Mouse (Mus musculus): Measurements from ENCODE around the gene Slc6a9. TPM values are rescaled to one million over a fixed set of nuclear protein-coding genes. Genes with fewer than 3 reads are reported as not detected.
A peak's percentile ranks its signal among the peaks of the same experiment; 100 is the strongest.

Slc6a9 gene
- total and polyA plus RNA-seq, 3 experiments = 1.3 to 34.8 (median 4.4) TPM

- Histone ChIP-seq H3K27me3 (ENCODE audit: insufficient read depth, low read length) (peaks cover 37% of the 10 kb centered on the region), H3K36me3 (replicated peaks) (no peaks in the 10 kb centered on the region), H3K4me1 (ENCODE audit: insufficient read depth, low read depth, low read length) (peaks cover 14% of the 10 kb centered on the region), H3K9me3 (replicated peaks) (peaks cover 16% of the 10 kb centered on the region), H3K4me3 (ENCODE audit: low read depth, low read length) (no peak overlapping the region)
- ATAC-seq (ENCODE audit: extremely low read depth, insufficient number of reproducible peaks, low FRiP score, poor library complexity, severe bottlenecking) (no peak), DNase-seq (ENCODE audit: low spot score) (no peak)
- TF ChIP-seq CTCF (IDR thresholded peaks at IDR 0.05; ENCODE audit: low read depth, low read length) = no peak
- no peak for TF ChIP-seq GATA2 (IDR thresholded peaks at IDR 0.05; ENCODE audit: borderline replicate concordance, low read depth, low read length)
- no peak for TF ChIP-seq POLR2AphosphoS5 (IDR thresholded peaks at IDR 0.05; ENCODE audit: insufficient replicate concordance, low read depth, low read length)
- TF ChIP-seq TAL1 (conservative IDR thresholded peaks at IDR 0.05; ENCODE audit: low read depth, low read length) = no peak
- TF ChIP-seq GATA1 (IDR thresholded peaks at IDR 0.05; ENCODE audit: borderline replicate concordance, low read length) = no peak
Measured at GRCm38 (mm10) chr4:117813591-117814192, 20.6 kb upstream of the Slc6a9 start.

GRCm38 (mm10) chr4:117814333-117814732 is 20.0 kb upstream of the Slc6a9 start:
- peaks cover 43% of the 10 kb centered on the region for H3K27me3 ChIP-seq (ENCODE audit: insufficient read depth, low read length)
- TF ChIP-seq GATA1 (IDR thresholded peaks at IDR 0.05; ENCODE audit: borderline replicate concordance, low read length) (no peak), CTCF (IDR thresholded peaks at IDR 0.05; ENCODE audit: low read depth, low read length) (no peak), POLR2AphosphoS5 (IDR thresholded peaks at IDR 0.05; ENCODE audit: insufficient replicate concordance, low read depth, low read length) (no peak), GATA2 (IDR thresholded peaks at IDR 0.05; ENCODE audit: borderline replicate concordance, low read depth, low read length) (no peak), TAL1 (conservative IDR thresholded peaks at IDR 0.05; ENCODE audit: low read depth, low read length) (no peak)
- ATAC-seq (ENCODE audit: extremely low read depth, insufficient number of reproducible peaks, low FRiP score, poor library complexity, severe bottlenecking) (no peak), DNase-seq (ENCODE audit: low spot score) (no peak)
- no peak overlapping the region for H3K4me3 ChIP-seq (ENCODE audit: low read depth, low read length)
- peaks cover 14% of the 10 kb centered on the region for H3K4me1 ChIP-seq (ENCODE audit: insufficient read depth, low read depth, low read length)
- peaks cover 16% of the 10 kb centered on the region for H3K9me3 ChIP-seq (replicated peaks)
- no peaks in the 10 kb centered on the region for H3K36me3 ChIP-seq (replicated peaks)

DNA sequence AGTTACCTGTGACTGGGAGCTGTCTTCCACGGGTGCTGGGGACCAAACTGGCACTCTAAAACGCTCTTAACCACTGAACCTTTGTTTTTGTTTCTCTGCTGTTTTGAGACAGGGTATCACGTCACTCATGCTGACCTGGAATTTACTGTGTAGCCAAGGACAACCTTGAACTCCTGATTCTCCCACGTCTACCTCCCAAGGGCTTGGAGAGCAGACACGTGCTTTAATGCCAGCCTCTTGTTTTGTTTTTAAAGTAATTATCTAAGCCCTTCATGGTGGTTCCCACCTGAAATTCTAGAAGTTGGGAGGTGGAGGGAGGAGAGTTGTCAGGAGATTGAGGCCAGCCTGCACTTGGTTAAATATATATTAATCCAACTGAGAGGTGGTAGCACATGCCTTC is 17.5 kb upstream of the Slc6a9 start:
- no peak for TF ChIP-seq TAL1 (conservative IDR thresholded peaks at IDR 0.05; ENCODE audit: low read depth, low read length)
- TF ChIP-seq GATA1 (IDR thresholded peaks at IDR 0.05; ENCODE audit: borderline replicate concordance, low read length) = no peak
- no peak for TF ChIP-seq CTCF (IDR thresholded peaks at IDR 0.05; ENCODE audit: low read depth, low read length)
- TF ChIP-seq GATA2 (IDR thresholded peaks at IDR 0.05; ENCODE audit: borderline replicate concordance, low read depth, low read length) = no peak
- no peak for TF ChIP-seq POLR2AphosphoS5 (IDR thresholded peaks at IDR 0.05; ENCODE audit: insufficient replicate concordance, low read depth, low read length)
- DNase-seq (ENCODE audit: low spot score) (no peak), ATAC-seq (ENCODE audit: extremely low read depth, insufficient number of reproducible peaks, low FRiP score, poor library complexity, severe bottlenecking) (no peak)
- Histone ChIP-seq H3K4me1 (ENCODE audit: insufficient read depth, low read depth, low read length) (peaks cover 10% of the 10 kb centered on the region), H3K36me3 (replicated peaks) (no peaks in the 10 kb centered on the region), H3K27me3 (ENCODE audit: insufficient read depth, low read length) (peaks cover 46% of the 10 kb centered on the region), H3K9me3 (replicated peaks) (peaks cover 20% of the 10 kb centered on the region), H3K4me3 (ENCODE audit: low read depth, low read length) (no peak overlapping the region)

GRCm38 (mm10) chr4:117818032-117818431 is 16.3 kb upstream of the Slc6a9 start:
- H3K4me3 ChIP-seq (ENCODE audit: low read depth, low read length) = no peak overlapping the region
- peaks cover 20% of the 10 kb centered on the region for H3K9me3 ChIP-seq (replicated peaks)
- peaks cover 8% of the 10 kb centered on the region; the same call in 1 of the 2 replicates for H3K4me1 ChIP-seq (ENCODE audit: insufficient read depth, low read depth, low read length)
- DNase-seq (ENCODE audit: low spot score) (no peak), ATAC-seq (ENCODE audit: extremely low read depth, insufficient number of reproducible peaks, low FRiP score, poor library complexity, severe bottlenecking) (no peak)
- TF ChIP-seq GATA2 (IDR thresholded peaks at IDR 0.05; ENCODE audit: borderline replicate concordance, low read depth, low read length) (no peak), POLR2AphosphoS5 (IDR thresholded peaks at IDR 0.05; ENCODE audit: insufficient replicate concordance, low read depth, low read length) (no peak), CTCF (IDR thresholded peaks at IDR 0.05; ENCODE audit: low read depth, low read length) (no peak), TAL1 (conservative IDR thresholded peaks at IDR 0.05; ENCODE audit: low read depth, low read length) (no peak), GATA1 (IDR thresholded peaks at IDR 0.05; ENCODE audit: borderline replicate concordance, low read length) (no peak)
- peaks cover 49% of the 10 kb centered on the region for H3K27me3 ChIP-seq (ENCODE audit: insufficient read depth, low read length)
- no peaks in the 10 kb centered on the region for H3K36me3 ChIP-seq (replicated peaks)

DNA sequence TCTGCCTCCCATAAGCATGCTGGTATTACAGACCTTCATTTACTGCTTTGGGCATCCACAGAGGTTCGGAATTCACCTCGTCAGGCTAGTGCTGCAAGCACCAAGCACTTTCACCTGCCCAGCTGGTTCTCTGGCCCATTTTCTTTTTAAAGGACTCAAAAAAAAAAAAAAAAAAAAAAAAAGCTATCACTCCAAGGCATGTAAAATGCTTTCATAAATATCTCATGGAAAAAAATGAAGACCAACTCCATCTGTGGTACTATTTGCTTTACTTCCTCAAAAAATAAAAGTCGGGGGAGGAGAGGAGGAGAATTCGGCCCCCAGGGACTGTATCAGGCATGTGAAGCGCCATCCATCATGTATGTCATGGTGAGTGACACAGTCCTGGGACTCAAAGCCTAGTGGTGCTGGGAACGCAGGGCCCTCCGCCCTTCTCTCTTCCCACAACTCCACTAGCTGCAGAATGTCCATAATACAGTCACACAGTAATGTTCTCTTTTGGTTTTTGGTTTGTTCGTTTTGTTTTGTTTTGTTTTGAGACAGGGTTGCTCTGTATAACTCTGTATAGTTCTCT is 5.6 kb upstream of the Slc6a9 start:
- ATAC-seq (ENCODE audit: extremely low read depth, insufficient number of reproducible peaks, low FRiP score, poor library complexity, severe bottlenecking) = no peak
- H3K9me3 ChIP-seq (replicated peaks) = no peaks in the 10 kb centered on the region
- peaks cover 52% of the 10 kb centered on the region for H3K27me3 ChIP-seq (ENCODE audit: insufficient read depth, low read length)
- DNase-seq (ENCODE audit: low spot score) = no peak
- no peak overlapping the region for H3K4me3 ChIP-seq (ENCODE audit: low read depth, low read length)
- peaks cover 50% of the 10 kb centered on the region for H3K4me1 ChIP-seq (ENCODE audit: insufficient read depth, low read depth, low read length)
- no peaks in the 10 kb centered on the region for H3K36me3 ChIP-seq (replicated peaks)
- no peak for TF ChIP-seq POLR2AphosphoS5 (IDR thresholded peaks at IDR 0.05; ENCODE audit: insufficient replicate concordance, low read depth, low read length)
- TF ChIP-seq TAL1 (conservative IDR thresholded peaks at IDR 0.05; ENCODE audit: low read depth, low read length) = no peak
- no peak for TF ChIP-seq GATA2 (IDR thresholded peaks at IDR 0.05; ENCODE audit: borderline replicate concordance, low read depth, low read length)
- TF ChIP-seq CTCF (IDR thresholded peaks at IDR 0.05; ENCODE audit: low read depth, low read length) = no peak
- TF ChIP-seq GATA1 (IDR thresholded peaks at IDR 0.05; ENCODE audit: borderline replicate concordance, low read length) = no peak

GRCm38 (mm10) chr4:117829260-117830123 is 4.8 kb upstream of the Slc6a9 start:
- Histone ChIP-seq H3K27me3 (ENCODE audit: insufficient read depth, low read length) (peaks cover 48% of the 10 kb centered on the region), H3K4me1 (ENCODE audit: insufficient read depth, low read depth, low read length) (peaks cover 58% of the 10 kb centered on the region), H3K36me3 (replicated peaks) (no peaks in the 10 kb centered on the region), H3K4me3 (ENCODE audit: low read depth, low read length) (peak overlapping the region; percentile 65; the same call in 1 of the 2 replicates), H3K9me3 (replicated peaks) (no peaks in the 10 kb centered on the region)
- ATAC-seq (ENCODE audit: extremely low read depth, insufficient number of reproducible peaks, low FRiP score, poor library complexity, severe bottlenecking) (no peak), DNase-seq (ENCODE audit: low spot score) (no peak)
- TF ChIP-seq POLR2AphosphoS5 (IDR thresholded peaks at IDR 0.05; ENCODE audit: insufficient replicate concordance, low read depth, low read length) (no peak), CTCF (IDR thresholded peaks at IDR 0.05; ENCODE audit: low read depth, low read length) (peak; percentile 80)
